ENCODE assay signal across 6 mouse cellular contexts in the genomic region with DNA sequence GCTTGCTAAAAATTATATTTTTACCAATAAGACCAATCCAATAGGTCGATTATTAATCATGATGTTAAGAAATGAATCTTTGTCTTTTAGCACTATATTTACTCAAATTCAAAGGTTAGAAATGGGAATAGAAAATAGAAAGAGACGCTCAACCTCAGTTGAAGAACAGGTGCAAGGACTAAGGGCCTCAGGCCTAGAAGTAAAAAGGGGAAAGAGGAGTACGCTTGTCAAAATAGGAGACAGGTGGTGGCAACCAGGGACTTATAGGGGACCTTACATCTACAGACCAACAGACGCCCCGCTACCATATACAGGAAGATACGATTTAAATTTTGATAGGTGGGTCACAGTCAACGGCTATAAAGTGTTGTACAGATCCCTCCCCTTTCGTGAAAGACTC.
DNase-seq lines count a peak whose midpoint lies in the region; ATAC-seq and TF ChIP-seq lines count a peak whose summit lies in the region.
"Not testable (repeated sequence)": the region's sequence is repeated elsewhere in the genome, so short reads cannot be mapped to it uniquely, and the experiment has no call there.

No protein-coding gene starts in this region.

- DNase-seq in G1E (ENCODE audit: low spot score), result not testable (repeated sequence)

- not testable (repeated sequence) for TF ChIP-seq CTCF in G1E (IDR thresholded peaks at IDR 0.05; ENCODE audit: low read depth, low read length)

- ATAC-seq in G1E (ENCODE audit: extremely low read depth, insufficient number of reproducible peaks, low FRiP score, poor library complexity, severe bottlenecking), result peak; percentile 25; the same call in 1 of the 2 replicates
- ATAC-seq in common myeloid progenitor, adult 5-6 weeks (replicated peaks; ENCODE audit: low read depth, poor library complexity, severe bottlenecking), result 0 out of 2 replicates have a peak, but pooled peaks have one; percentile 36
- 0 out of 2 replicates have a peak, but pooled peaks have one; percentile 42 for ATAC-seq in granulocyte monocyte progenitor cell, adult 5-6 weeks (replicated peaks; ENCODE audit: poor library complexity, severe bottlenecking)
- peak; percentile 58 to 67; a peak in 3 of 4 replicates for ATAC-seq in hematopoietic stem cell, adult 5-6 weeks (replicated peaks in 1 of 2; ENCODE audit: insufficient read depth in 1 of 2, low FRiP score in 2 of 2, low TSS enrichment in 1 of 2, low read depth in 1 of 2, poor library complexity in 2 of 2, severe bottlenecking in 2 of 2)
- ATAC-seq in megakaryocyte, adult 5-6 weeks (ENCODE audit: poor library complexity, severe bottlenecking), result peak; percentile 47; the same call in 1 of the 2 replicates
- ATAC-seq in megakaryocyte progenitor cell, adult 5-6 weeks (replicated peaks; ENCODE audit: poor library complexity), result 0 out of 2 replicates have a peak, but pooled peaks have one; percentile 26

- not testable (repeated sequence) for H3K4me3 ChIP-seq in G1E (ENCODE audit: low read depth, low read length)

- H3K36me3 ChIP-seq in G1E (replicated peaks), result not testable (repeated sequence)

- not testable (repeated sequence) for H3K27me3 ChIP-seq in G1E (ENCODE audit: insufficient read depth, low read length)

- not testable (repeated sequence) for H3K4me1 ChIP-seq in G1E (ENCODE audit: insufficient read depth, low read depth, low read length)

- H3K9me3 ChIP-seq in G1E (replicated peaks), result peaks cover 17% of the 10 kb centered on the region
